Mouse (Mus musculus): ENCODE measurements around the gene Trib2. TPM values are rescaled to one million over a fixed set of nuclear protein-coding genes. Genes with fewer than 3 reads are reported as not detected.

Gene Trib2
- polyA plus RNA-seq, 1 experiment: 19.0 TPM

DNA sequence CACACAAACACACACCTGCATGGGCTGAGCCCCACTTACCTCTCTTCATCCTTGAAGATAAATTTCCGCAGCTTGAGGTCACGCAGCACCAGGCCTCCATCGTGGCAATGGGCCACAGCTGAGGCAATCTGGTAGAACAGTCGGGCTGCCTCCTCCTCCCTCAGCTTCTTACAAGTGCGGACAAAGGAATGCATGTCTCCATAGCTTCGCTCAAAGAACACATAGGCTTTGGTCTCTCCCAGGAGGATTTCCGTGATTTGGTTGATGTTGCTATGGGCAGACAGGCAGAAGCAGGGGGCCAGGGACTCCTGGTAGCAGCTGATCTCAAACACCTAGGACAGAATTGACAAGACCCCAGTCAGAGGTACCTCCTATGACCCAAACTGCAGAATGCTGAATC, 7.1 kb downstream of the Trib2 start:
- WGBS: 83% methylated on average over 7 of the region's 7 CpGs
- H3K4me1 ChIP-seq (ENCODE audit: control insufficient read depth, insufficient read depth, insufficient read length): peaks cover 15% of the 10 kb centered on the region
- no peaks in the 10 kb centered on the region for H3K27me3 ChIP-seq (ENCODE audit: control insufficient read depth, insufficient read depth, low read length)
- peaks cover 11% of the 10 kb centered on the region for H3K36me3 ChIP-seq (ENCODE audit: control insufficient read depth, insufficient read depth, low read length)
- H3K4me3 ChIP-seq (ENCODE audit: extremely low read depth, insufficient read depth, insufficient read length): no peak overlapping the region
- no peak overlapping the region for H3K27ac ChIP-seq (ENCODE audit: insufficient read depth, low read length)
- DNase-seq (ENCODE audit: low read depth in 1 of 2, low spot score in 2 of 2): no peak
- TF ChIP-seq CTCF (IDR thresholded peaks at IDR 0.05; ENCODE audit: extremely low read depth, insufficient read depth, insufficient read length, insufficient replicate concordance) (no peak), POLR2A (IDR thresholded peaks at IDR 0.05; ENCODE audit: low read depth, low read length) (no peak)

DNA sequence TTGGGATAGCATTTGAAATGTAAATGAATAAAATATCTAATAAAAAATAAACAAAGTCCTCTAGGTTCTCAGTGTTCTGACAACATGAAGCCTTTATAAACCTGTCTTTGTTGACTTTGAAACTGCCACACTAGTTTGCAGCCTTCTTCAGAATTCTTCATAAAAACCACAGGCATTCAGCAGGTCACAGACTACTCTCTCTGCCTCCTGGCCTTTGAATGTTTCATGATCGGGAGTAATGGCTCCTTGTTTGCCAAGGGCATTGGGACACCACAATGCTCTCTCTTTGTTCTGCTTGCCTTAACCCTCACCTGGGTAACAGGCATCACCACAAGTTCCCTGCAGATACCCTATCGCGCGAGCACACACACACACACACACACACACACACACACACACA, 7.5 kb downstream of the Trib2 start:
- no peak for DNase-seq (ENCODE audit: low read depth in 1 of 2, low spot score in 2 of 2)
- WGBS: 66% methylated on average over 4 of the region's 4 CpGs
- no peak overlapping the region for H3K27ac ChIP-seq (ENCODE audit: insufficient read depth, low read length)
- no peaks in the 10 kb centered on the region for H3K27me3 ChIP-seq (ENCODE audit: control insufficient read depth, insufficient read depth, low read length)
- peaks cover 11% of the 10 kb centered on the region for H3K36me3 ChIP-seq (ENCODE audit: control insufficient read depth, insufficient read depth, low read length)
- peaks cover 15% of the 10 kb centered on the region for H3K4me1 ChIP-seq (ENCODE audit: control insufficient read depth, insufficient read depth, insufficient read length)
- H3K4me3 ChIP-seq (ENCODE audit: extremely low read depth, insufficient read depth, insufficient read length): no peak overlapping the region
- TF ChIP-seq CTCF (IDR thresholded peaks at IDR 0.05; ENCODE audit: extremely low read depth, insufficient read depth, insufficient read length, insufficient replicate concordance): no peak
- TF ChIP-seq POLR2A (IDR thresholded peaks at IDR 0.05; ENCODE audit: low read depth, low read length): no peak

DNA sequence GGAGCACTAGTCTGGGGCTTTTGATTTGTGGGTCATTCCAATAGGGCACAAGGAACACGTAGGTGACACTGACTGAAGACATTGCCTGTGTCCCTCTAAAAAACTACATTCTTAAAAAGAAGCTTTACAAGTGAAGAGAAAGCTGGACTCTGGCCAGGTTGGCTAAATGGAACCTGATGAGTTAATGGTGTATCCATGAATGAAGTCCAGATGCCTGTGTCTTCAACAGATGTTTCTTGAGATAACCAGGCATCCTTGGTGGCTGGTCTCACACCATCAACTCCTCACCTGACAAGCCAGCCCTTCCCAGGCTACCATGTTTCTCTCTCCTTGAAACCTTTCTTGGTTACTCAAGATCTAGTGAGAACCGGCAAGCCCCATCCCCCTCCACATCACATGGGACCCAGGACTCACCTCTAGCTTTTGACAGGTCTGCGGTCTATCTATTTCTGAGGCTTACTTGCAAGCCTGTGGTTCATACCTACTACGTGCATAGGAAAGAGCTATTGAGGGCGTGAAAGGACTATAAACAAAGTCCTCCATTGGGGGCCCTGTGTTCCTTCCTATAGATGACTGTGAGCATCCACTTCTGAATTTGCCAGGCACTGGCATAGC, 8.4 kb downstream of the Trib2 start:
- H3K27me3 ChIP-seq (ENCODE audit: control insufficient read depth, insufficient read depth, low read length): no peaks in the 10 kb centered on the region
- peaks cover 15% of the 10 kb centered on the region for H3K4me1 ChIP-seq (ENCODE audit: control insufficient read depth, insufficient read depth, insufficient read length)
- TF ChIP-seq CTCF (IDR thresholded peaks at IDR 0.05; ENCODE audit: extremely low read depth, insufficient read depth, insufficient read length, insufficient replicate concordance): no peak
- TF ChIP-seq POLR2A (IDR thresholded peaks at IDR 0.05; ENCODE audit: low read depth, low read length): no peak

DNA sequence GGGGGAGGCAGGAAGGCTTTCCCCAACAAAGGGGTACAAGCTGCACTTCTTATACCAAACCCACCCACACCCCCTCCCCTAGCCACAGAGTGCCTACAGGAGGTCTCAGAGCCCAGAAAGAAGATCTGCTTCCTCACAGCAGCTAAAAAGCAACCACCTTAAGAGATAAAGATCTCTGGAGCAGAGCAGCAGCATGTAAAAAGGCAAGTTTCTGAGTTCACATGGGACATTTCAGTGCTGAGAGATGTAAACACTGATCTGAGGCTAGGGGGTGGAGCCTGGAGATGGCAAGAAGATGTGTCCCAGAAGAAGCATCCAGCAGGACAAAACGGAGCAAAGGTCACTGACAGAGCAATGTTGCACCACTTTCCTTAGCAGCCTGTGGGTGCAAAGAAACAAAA, 11.8 kb downstream of the Trib2 start:
- Histone ChIP-seq H3K36me3 (ENCODE audit: control insufficient read depth, insufficient read depth, low read length) (peaks cover 24% of the 10 kb centered on the region), H3K4me1 (ENCODE audit: control insufficient read depth, insufficient read depth, insufficient read length) (peaks cover 9% of the 10 kb centered on the region), H3K27ac (ENCODE audit: insufficient read depth, low read length) (peak overlapping the region; percentile 18; the same call in 1 of the 2 replicates), H3K27me3 (ENCODE audit: control insufficient read depth, insufficient read depth, low read length) (no peaks in the 10 kb centered on the region), H3K4me3 (ENCODE audit: extremely low read depth, insufficient read depth, insufficient read length) (no peak overlapping the region)
- TF ChIP-seq POLR2A (IDR thresholded peaks at IDR 0.05; ENCODE audit: low read depth, low read length) (no peak), CTCF (IDR thresholded peaks at IDR 0.05; ENCODE audit: extremely low read depth, insufficient read depth, insufficient read length, insufficient replicate concordance) (no peak)
- DNase-seq (ENCODE audit: low read depth in 1 of 2, low spot score in 2 of 2): no peak
- WGBS: 38% methylated on average over 1 of the region's 1 CpGs

More for the DNA sequence above, 8.4 kb downstream of the Trib2 start:
- peaks cover 12% of the 10 kb centered on the region for H3K36me3 ChIP-seq (ENCODE audit: control insufficient read depth, insufficient read depth, low read length)
- H3K27ac ChIP-seq (ENCODE audit: insufficient read depth, low read length): no peak overlapping the region
- WGBS: 88% methylated on average over 5 of the region's 5 CpGs
- no peak overlapping the region for H3K4me3 ChIP-seq (ENCODE audit: extremely low read depth, insufficient read depth, insufficient read length)
- no peak for DNase-seq (ENCODE audit: low read depth in 1 of 2, low spot score in 2 of 2)

DNA sequence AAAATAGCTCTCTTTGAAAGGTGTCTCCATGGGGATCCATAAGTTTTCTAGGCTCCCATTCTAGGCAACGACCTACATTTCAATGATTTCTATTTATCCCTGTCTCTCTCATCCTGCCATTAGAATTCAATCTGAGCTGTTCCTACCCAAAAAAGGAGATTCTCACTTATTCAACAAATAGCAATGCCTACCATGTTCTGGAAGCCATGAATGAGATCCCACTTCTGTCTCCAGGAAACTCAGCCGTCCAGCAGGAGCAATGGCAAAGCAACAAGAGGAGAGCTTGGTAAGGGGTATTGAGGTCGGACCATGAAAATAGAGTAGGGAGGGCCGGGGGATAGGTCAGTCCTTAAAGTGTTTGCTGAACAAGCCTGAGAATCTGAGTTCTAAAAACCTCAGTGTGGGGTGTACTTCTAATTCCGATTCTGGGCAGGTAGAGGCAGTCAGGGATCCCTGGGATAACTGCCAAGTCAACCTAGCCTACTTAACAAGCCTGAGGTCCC, 12.7 kb downstream of the Trib2 start:
- no peak for TF ChIP-seq CTCF (IDR thresholded peaks at IDR 0.05; ENCODE audit: extremely low read depth, insufficient read depth, insufficient read length, insufficient replicate concordance)
- no peak for TF ChIP-seq POLR2A (IDR thresholded peaks at IDR 0.05; ENCODE audit: low read depth, low read length)
- no peaks in the 10 kb centered on the region for H3K27me3 ChIP-seq (ENCODE audit: control insufficient read depth, insufficient read depth, low read length)
- no peak for DNase-seq (ENCODE audit: low read depth in 1 of 2, low spot score in 2 of 2)
- no peak overlapping the region for H3K27ac ChIP-seq (ENCODE audit: insufficient read depth, low read length)
- peaks cover 9% of the 10 kb centered on the region for H3K4me1 ChIP-seq (ENCODE audit: control insufficient read depth, insufficient read depth, insufficient read length)
- no peak overlapping the region for H3K4me3 ChIP-seq (ENCODE audit: extremely low read depth, insufficient read depth, insufficient read length)
- WGBS: 87% methylated on average over 5 of the region's 5 CpGs
- H3K36me3 ChIP-seq (ENCODE audit: control insufficient read depth, insufficient read depth, low read length): peaks cover 22% of the 10 kb centered on the region

DNA sequence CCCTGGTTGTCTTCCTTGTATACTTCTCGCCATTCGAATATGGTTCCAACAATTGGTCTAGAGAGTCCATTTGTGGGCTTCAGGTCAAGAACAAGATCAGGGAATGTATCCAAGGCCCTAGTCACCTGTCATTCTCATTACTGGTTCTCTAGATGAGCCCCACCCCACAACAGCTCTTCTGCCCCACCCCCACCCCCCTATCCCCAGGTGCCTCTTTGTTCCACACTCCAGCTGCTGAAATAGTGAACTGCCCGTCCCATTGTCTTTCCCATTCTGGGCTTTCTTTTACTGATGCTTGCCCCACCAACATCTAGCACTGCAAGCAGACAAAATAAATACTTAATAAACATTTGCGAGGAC, 15.2 kb downstream of the Trib2 start:
- DNase-seq (ENCODE audit: low read depth in 1 of 2, low spot score in 2 of 2): no peak
- Histone ChIP-seq H3K4me1 (ENCODE audit: control insufficient read depth, insufficient read depth, insufficient read length) (peaks cover 5% of the 10 kb centered on the region; the same call in 1 of the 2 replicates), H3K36me3 (ENCODE audit: control insufficient read depth, insufficient read depth, low read length) (peaks cover 19% of the 10 kb centered on the region), H3K27me3 (ENCODE audit: control insufficient read depth, insufficient read depth, low read length) (no peaks in the 10 kb centered on the region), H3K27ac (ENCODE audit: insufficient read depth, low read length) (no peak overlapping the region), H3K4me3 (ENCODE audit: extremely low read depth, insufficient read depth, insufficient read length) (no peak overlapping the region)
- TF ChIP-seq CTCF (IDR thresholded peaks at IDR 0.05; ENCODE audit: extremely low read depth, insufficient read depth, insufficient read length, insufficient replicate concordance) (no peak), POLR2A (IDR thresholded peaks at IDR 0.05; ENCODE audit: low read depth, low read length) (no peak)
- WGBS: 93% methylated on average over 4 of the region's 4 CpGs

DNA sequence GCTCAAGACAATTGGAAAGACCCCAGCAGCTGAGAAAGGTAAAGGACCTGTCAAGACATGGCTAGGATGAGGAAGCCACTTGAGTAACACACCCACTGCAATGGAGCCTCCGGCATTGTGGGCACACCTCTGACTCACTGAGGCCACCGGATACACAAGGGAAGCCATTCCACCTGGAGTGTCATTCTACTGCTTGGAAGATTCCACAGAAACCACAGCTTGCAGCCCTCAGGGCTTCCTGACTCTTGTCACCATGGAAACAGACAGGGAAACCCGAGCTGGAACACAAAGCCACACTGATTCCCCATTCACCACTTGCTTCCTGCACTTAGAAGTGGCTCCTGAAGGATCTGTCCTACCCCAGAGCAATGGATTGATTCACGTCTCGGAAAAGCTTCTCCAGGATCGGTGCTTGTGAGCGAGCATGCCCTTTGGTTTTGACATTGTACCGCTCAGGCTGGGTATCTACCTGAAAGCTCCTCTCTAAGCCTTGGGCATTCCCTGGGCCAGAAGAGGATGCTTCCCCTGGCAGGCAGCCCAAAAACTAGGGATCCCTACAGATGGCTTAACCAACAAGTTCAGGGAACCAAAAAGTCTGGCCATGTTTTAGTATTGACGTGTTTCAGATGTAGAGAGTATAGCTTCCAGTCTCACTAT, 15.7 kb downstream of the Trib2 start:
- peaks cover 20% of the 10 kb centered on the region for H3K36me3 ChIP-seq (ENCODE audit: control insufficient read depth, insufficient read depth, low read length)
- no peak for DNase-seq (ENCODE audit: low read depth in 1 of 2, low spot score in 2 of 2)
- H3K27ac ChIP-seq (ENCODE audit: insufficient read depth, low read length): no peak overlapping the region
- peaks cover 5% of the 10 kb centered on the region; the same call in 1 of the 2 replicates for H3K4me1 ChIP-seq (ENCODE audit: control insufficient read depth, insufficient read depth, insufficient read length)
- TF ChIP-seq POLR2A (IDR thresholded peaks at IDR 0.05; ENCODE audit: low read depth, low read length): no peak
- TF ChIP-seq CTCF (IDR thresholded peaks at IDR 0.05; ENCODE audit: extremely low read depth, insufficient read depth, insufficient read length, insufficient replicate concordance): no peak
- no peak overlapping the region for H3K4me3 ChIP-seq (ENCODE audit: extremely low read depth, insufficient read depth, insufficient read length)
- H3K27me3 ChIP-seq (ENCODE audit: control insufficient read depth, insufficient read depth, low read length): no peaks in the 10 kb centered on the region
- WGBS: 69% methylated on average over 9 of the region's 9 CpGs

All from spleen, adult 2 months (tissue).